Mouse (Mus musculus) intestine, embryonic 15.5 days (tissue): Measurements from ENCODE around the gene Wasf3. TPM values are rescaled to one million over a fixed set of nuclear protein-coding genes. Genes with fewer than 3 reads are reported as not detected.
"Not testable (repeated sequence)": the region's sequence is repeated elsewhere in the genome, so short reads cannot be mapped to it uniquely, and the experiment has no call there.

Experiments used
- ATAC-seq: fragments of 200-750 bp; cut with Nextera tagmentation; 2 replicates; pipeline ENCODE4 v1.8.0; 2017; ENCODE audit warnings: moderate TSS enrichment, moderate library complexity
- H3K27ac ChIP-seq: fragments of 300-500 bp; sonication (generic); 2 replicates; pipeline ENCODE4 v1.5.1; 2015; ENCODE audit warnings: mild to moderate bottlenecking, inconsistent platforms
- H3K27me3 ChIP-seq: fragments of 300-500 bp; sonication (generic); replicated peaks from 2 replicates; pipeline ENCODE4 v1.6.1; 2015; ENCODE audit warnings: inconsistent platforms
- H3K36me3 ChIP-seq: fragments of 300-500 bp; sonication (generic); 2 replicates; pipeline ENCODE4 v1.6.1; 2015; ENCODE audit warnings: inconsistent platforms
- H3K4me1 ChIP-seq: fragments of 300-500 bp; sonication (generic); replicated peaks from 2 replicates; pipeline ENCODE4 v1.6.1; 2015; ENCODE audit warnings: inconsistent platforms
- H3K4me2 ChIP-seq: fragments of 300-500 bp; sonication (generic); replicated peaks from 2 replicates; pipeline ENCODE4 v1.6.1; 2015; ENCODE audit warnings: mild to moderate bottlenecking, inconsistent platforms
- H3K4me3 ChIP-seq: fragments of 300-500 bp; sonication (generic); replicated peaks from 2 replicates; pipeline ENCODE4 v1.5.1; 2015; ENCODE audit warnings: inconsistent platforms
- H3K9ac ChIP-seq: fragments of 300-500 bp; sonication (generic); 2 replicates; pipeline ENCODE4 v1.6.1; 2015; ENCODE audit warnings: inconsistent platforms
- H3K9me3 ChIP-seq: fragments of 300-500 bp; sonication (generic); 2 replicates; pipeline ENCODE4 v1.6.1; 2016; ENCODE audit warnings: inconsistent platforms
- WGBS: fragments of 180-500 bp; shearing (Covaris S2); methylation state at CpG from one replicate; pipeline ENCODE4 v1.1.7; 2015; 5-methylcytosine and 5-hydroxymethylcytosine counted together
- polyA plus RNA-seq: library from polyadenylated mRNA; unstranded; fragments of >200 nt; fragmentation: Nextera tagmentation; extraction: Ambion mirVana; gene quantifications from 2 replicates; pipeline ENCODE4 v1.2.1, GENCODE M21; 2015

The Wasf3 gene
- polyA plus RNA-seq, 1 experiment from 2014 or later, result 1.7 TPM

GRCm38 (mm10) chr5:146468311-146468710, 83.5 kb downstream of the Wasf3 start:
- no peak overlapping the region for H3K27ac ChIP-seq
- H3K9ac ChIP-seq, result no peak overlapping the region
- no peak overlapping the region for H3K4me3 ChIP-seq
- H3K4me1 ChIP-seq, result no peaks in the 10 kb centered on the region
- no peak overlapping the region for H3K4me2 ChIP-seq
- 94% methylated on average over 9 of the region's 9 CpGs for WGBS
- ATAC-seq, result no peak
- H3K36me3 ChIP-seq, result no peaks in the 10 kb centered on the region
- H3K27me3 ChIP-seq, result no peaks in the 10 kb centered on the region
- no peaks in the 10 kb centered on the region for H3K9me3 ChIP-seq

GRCm38 (mm10) chr5:146470821-146471220, 86.0 kb downstream of the Wasf3 start:
- H3K9me3 ChIP-seq, result no peaks in the 10 kb centered on the region
- H3K4me2 ChIP-seq, result no peak overlapping the region
- no peak for ATAC-seq
- H3K36me3 ChIP-seq, result no peaks in the 10 kb centered on the region
- no peak overlapping the region for H3K4me3 ChIP-seq
- H3K4me1 ChIP-seq, result no peaks in the 10 kb centered on the region
- no peak overlapping the region for H3K27ac ChIP-seq
- WGBS, result 82% methylated on average over 9 of the region's 9 CpGs
- H3K9ac ChIP-seq, result no peak overlapping the region
- H3K27me3 ChIP-seq, result no peaks in the 10 kb centered on the region

DNA sequence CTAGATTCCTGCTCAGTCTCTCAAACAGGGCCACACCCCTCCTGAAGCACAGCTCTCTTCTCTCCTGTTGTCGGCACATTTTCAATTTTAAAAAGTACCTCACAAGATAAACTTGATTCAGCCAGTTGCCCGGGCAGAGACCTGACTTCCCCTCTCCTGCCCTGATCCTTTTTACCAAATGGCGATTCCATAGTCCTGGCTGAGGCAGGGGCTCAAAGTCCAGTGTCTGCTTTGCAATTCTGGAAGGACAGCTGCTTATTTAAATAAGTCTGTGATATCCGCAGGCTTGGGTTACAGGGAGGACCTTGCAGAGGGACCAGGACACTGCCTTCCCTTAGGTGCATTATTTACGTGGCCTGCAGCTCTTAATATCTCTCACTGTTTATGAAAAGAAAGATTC, 86.5 kb downstream of the Wasf3 start:
- Histone ChIP-seq H3K27ac (no peak overlapping the region), H3K36me3 (no peaks in the 10 kb centered on the region), H3K9me3 (no peaks in the 10 kb centered on the region), H3K4me1 (no peaks in the 10 kb centered on the region), H3K27me3 (no peaks in the 10 kb centered on the region), H3K4me3 (no peak overlapping the region), H3K4me2 (no peak overlapping the region), H3K9ac (no peak overlapping the region)
- ATAC-seq, result peak; percentile 23; the same call in 1 of the 2 replicates
- WGBS, result 71% methylated on average over 5 of the region's 5 CpGs

GRCm38 (mm10) chr5:146471821-146472220, 87.0 kb downstream of the Wasf3 start:
- H3K4me3 ChIP-seq, result no peak overlapping the region
- no peak overlapping the region for H3K4me2 ChIP-seq
- no peaks in the 10 kb centered on the region for H3K9me3 ChIP-seq
- no peaks in the 10 kb centered on the region for H3K36me3 ChIP-seq
- H3K9ac ChIP-seq, result no peak overlapping the region
- WGBS, result 93% methylated on average over 12 of the region's 12 CpGs
- no peak overlapping the region for H3K27ac ChIP-seq
- no peak for ATAC-seq
- H3K4me1 ChIP-seq, result no peaks in the 10 kb centered on the region
- H3K27me3 ChIP-seq, result no peaks in the 10 kb centered on the region

DNA sequence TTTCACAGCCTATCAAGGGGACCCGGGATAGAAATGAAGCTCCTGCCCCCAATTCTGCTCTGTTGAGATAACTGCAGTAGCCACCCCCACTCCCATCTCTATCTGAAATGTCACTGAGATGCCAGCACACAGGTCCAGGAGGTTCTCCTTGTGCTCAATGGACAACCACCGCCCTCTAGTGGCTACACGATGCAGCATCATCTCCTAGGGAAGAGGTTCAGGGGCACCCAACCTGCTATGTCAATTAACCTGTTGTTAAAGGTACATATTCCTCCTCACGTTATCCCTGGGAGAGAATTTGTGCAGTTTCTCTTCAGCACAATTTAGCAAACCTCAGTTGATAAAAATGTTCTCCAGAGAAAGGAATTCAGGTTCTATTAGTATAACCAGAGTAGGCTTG, 94.8 kb downstream of the Wasf3 start:
- not testable (repeated sequence) for H3K9ac ChIP-seq, H3K27ac ChIP-seq, ATAC-seq, H3K4me1 ChIP-seq, H3K36me3 ChIP-seq, H3K27me3 ChIP-seq, H3K4me2 ChIP-seq, H3K4me3 ChIP-seq, H3K9me3 ChIP-seq
- 9% methylated on average over 4 of the region's 4 CpGs for WGBS

- not testable (repeated sequence) for H3K36me3 ChIP-seq, H3K9ac ChIP-seq, H3K27ac ChIP-seq, ATAC-seq, H3K4me3 ChIP-seq, H3K4me1 ChIP-seq, H3K9me3 ChIP-seq, H3K4me2 ChIP-seq, H3K27me3 ChIP-seq
- WGBS, result 95% methylated on average over 3 of the region's 3 CpGs
Observed at GRCm38 (mm10) chr5:146481665-146482064, 96.9 kb downstream of the Wasf3 start, which contains the start of gene Gm6408. Gm6408 (plus strand) TSS chr5:146481965.

- WGBS, result 14% methylated on average over 3 of the region's 4 CpGs
- not testable (repeated sequence) for H3K27me3 ChIP-seq, H3K4me1 ChIP-seq, H3K36me3 ChIP-seq, H3K9me3 ChIP-seq, H3K27ac ChIP-seq, H3K9ac ChIP-seq, H3K4me2 ChIP-seq, H3K4me3 ChIP-seq, ATAC-seq
Observed at GRCm38 (mm10) chr5:146488959-146489358, 104.2 kb downstream of the Wasf3 start.

- H3K27me3 ChIP-seq, H3K4me3 ChIP-seq, ATAC-seq, H3K9ac ChIP-seq, H3K4me2 ChIP-seq, H3K36me3 ChIP-seq, H3K27ac ChIP-seq, H3K9me3 ChIP-seq, H3K4me1 ChIP-seq: not testable (repeated sequence)
- no CpG with 5 or more reads among the region's 5 CpGs for WGBS
Observed at GRCm38 (mm10) chr5:146491063-146491462, 106.3 kb downstream of the Wasf3 start, which contains the start of gene Gm6370. Gm6370 (plus strand) TSS chr5:146491363.

GRCm38 (mm10) chr5:146502099-146502498, 117.3 kb downstream of the Wasf3 start, which contains the start of gene 4930449I24Rik:
4930449I24Rik (plus strand) TSS chr5:146502399.
- not testable (repeated sequence) for H3K36me3 ChIP-seq, H3K4me2 ChIP-seq, H3K9me3 ChIP-seq, H3K9ac ChIP-seq, H3K27ac ChIP-seq, H3K4me1 ChIP-seq, ATAC-seq, H3K4me3 ChIP-seq, H3K27me3 ChIP-seq
- WGBS, result no CpG with 5 or more reads among the region's 5 CpGs

DNA sequence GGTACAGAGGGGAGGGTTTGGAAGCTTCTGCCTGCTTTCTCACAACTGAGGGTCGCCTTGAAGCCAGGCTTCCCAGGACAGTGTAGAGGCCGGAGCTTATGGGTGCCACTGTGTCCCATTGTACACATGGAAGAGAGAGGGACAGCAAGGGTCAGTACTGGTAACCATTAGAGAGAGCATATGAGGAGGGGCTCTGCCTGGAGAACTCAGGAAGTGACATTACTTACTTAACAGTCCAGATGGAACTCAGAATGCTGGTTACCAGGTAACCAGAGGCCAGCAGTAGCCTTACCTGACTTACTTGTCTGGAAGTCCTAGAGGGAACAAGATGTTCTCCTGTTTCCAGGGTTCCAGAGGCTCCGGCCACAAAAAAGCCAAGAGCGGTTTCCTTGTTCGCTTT, 129.0 kb downstream of the Wasf3 start, which contains the start of gene Gm3402:
Gm3402 (plus strand) TSS at position 301 of the 400 bp plus-strand sequence.
- H3K9me3 ChIP-seq, H3K4me2 ChIP-seq, ATAC-seq, H3K27me3 ChIP-seq, H3K27ac ChIP-seq, H3K4me3 ChIP-seq, H3K36me3 ChIP-seq, H3K4me1 ChIP-seq, H3K9ac ChIP-seq: not testable (repeated sequence)
- 90% methylated on average over 2 of the region's 5 CpGs for WGBS

Other genes with a start within 250 kb of the Wasf3 start
- gene Gm5565, start 224.4 kb upstream of the Wasf3 start, polyA plus RNA-seq, result not detected in 2 replicates
- gene Gm6309, start 214.3 kb upstream of the Wasf3 start, polyA plus RNA-seq, result not detected in 2 replicates
- not detected in 2 replicates for gene 1700001J03Rik, start 199.7 kb upstream of the Wasf3 start, polyA plus RNA-seq
- 47.2 and 48.3 TPM in 2 replicates for gene Rnf6, start 163.4 kb upstream of the Wasf3 start, polyA plus RNA-seq
- gene Cdk8, start 153.8 kb upstream of the Wasf3 start, polyA plus RNA-seq, result 19.6 and 20.3 TPM in 2 replicates
- gene Gm6408, start 97.0 kb downstream of the Wasf3 start, polyA plus RNA-seq, result not detected in 2 replicates
- not detected in 2 replicates for gene Gm6370, start 106.4 kb downstream of the Wasf3 start, polyA plus RNA-seq
- gene 4930449I24Rik, start 117.4 kb downstream of the Wasf3 start, polyA plus RNA-seq, result not detected in 2 replicates
- gene Gm3402, start 129.1 kb downstream of the Wasf3 start, polyA plus RNA-seq, result not detected in 2 replicates
- gene Gm3404, start 140.8 kb downstream of the Wasf3 start, polyA plus RNA-seq, result not detected in 2 replicates
- gene Gm3409, start 152.7 kb downstream of the Wasf3 start, polyA plus RNA-seq, result not detected in 2 replicates
- gene Gm3415, start 171.2 kb downstream of the Wasf3 start, polyA plus RNA-seq, result not detected in 2 replicates
- not detected in 2 replicates for gene Gpr12, start 200.3 kb downstream of the Wasf3 start, polyA plus RNA-seq